Mouse (Mus musculus) heart, embryonic 11.5 days (tissue): ENCODE results near the gene Map2k6. TPM values are rescaled to one million over a fixed set of nuclear protein-coding genes. Genes with fewer than 3 reads are reported as not detected.

Experiments
- ATAC-seq: fragments of 200-750 bp; cut with Nextera tagmentation; replicated peaks from 2 replicates; pipeline ENCODE4 v1.8.0; 2017; ENCODE audit warnings: moderate library complexity; ENCODE audit not compliant: insufficient number of reproducible peaks, low FRiP score, low TSS enrichment
- H3K27ac ChIP-seq: fragments of 300-500 bp; sonication (generic); 2 replicates; pipeline ENCODE4 v1.5.1; 2014; ENCODE audit warnings: mild to moderate bottlenecking, low read depth, low read length
- H3K27me3 ChIP-seq: fragments of 300-500 bp; sonication (generic); 2 replicates; pipeline ENCODE4 v1.6.1; 2014; ENCODE audit warnings: mild to moderate bottlenecking, low read length, mixed read lengths; ENCODE audit not compliant: control insufficient read depth, insufficient read depth
- H3K36me3 ChIP-seq: fragments of 300-500 bp; sonication (generic); 2 replicates; pipeline ENCODE4 v1.6.1; 2014; ENCODE audit warnings: mild to moderate bottlenecking, low read length, moderate library complexity, mixed read lengths; ENCODE audit not compliant: control insufficient read depth, insufficient read depth
- H3K4me1 ChIP-seq: fragments of 300-500 bp; sonication (generic); 2 replicates; pipeline ENCODE4 v1.6.1; 2014; ENCODE audit warnings: low read length; ENCODE audit not compliant: control insufficient read depth, insufficient read depth
- H3K4me2 ChIP-seq: fragments of 300-500 bp; sonication (generic); 2 replicates; pipeline ENCODE4 v1.6.1; 2014; ENCODE audit warnings: mild to moderate bottlenecking, moderate library complexity
- H3K4me3 ChIP-seq: fragments of 300-500 bp; sonication (generic); 2 replicates; pipeline ENCODE4 v1.5.1; 2014; ENCODE audit warnings: low read depth, low read length
- H3K9ac ChIP-seq: fragments of 300-500 bp; sonication (generic); 2 replicates; pipeline ENCODE4 v1.6.1; 2014; ENCODE audit warnings: mild to moderate bottlenecking, low read depth, low read length, moderate library complexity
- H3K9me3 ChIP-seq: fragments of 300-500 bp; sonication (generic); replicated peaks from 2 replicates; pipeline ENCODE4 v1.6.1; 2016; ENCODE audit warnings: low read length; ENCODE audit not compliant: control insufficient read depth
- WGBS: fragments of 180-500 bp; shearing (Covaris S2); extraction: QIAGEN DNeasy Blood & Tissue Kit; methylation state at CpG from one replicate; pipeline ENCODE4 v1.1.7; 2014; ENCODE audit not compliant: insufficient replicate concordance; 5-methylcytosine and 5-hydroxymethylcytosine counted together
- polyA plus RNA-seq: library from polyadenylated mRNA; unstranded; fragments of >200 nt; fragmentation: Nextera tagmentation; extraction: Ambion mirVana; gene quantifications from 2 replicates; pipeline ENCODE4 v1.2.1, GENCODE M21; 2014

Gene Map2k6
- polyA plus RNA-seq, 1 experiment from 2014 or later = 16.7 TPM

- ATAC-seq = no peak
- Histone ChIP-seq H3K9me3 (no peaks in the 10 kb centered on the region), H3K27ac (no peak overlapping the region), H3K27me3 (no peaks in the 10 kb centered on the region), H3K9ac (no peak overlapping the region), H3K4me3 (no peak overlapping the region), H3K4me1 (no peaks in the 10 kb centered on the region), H3K36me3 (no peaks in the 10 kb centered on the region), H3K4me2 (no peak overlapping the region)
- WGBS = 100% methylated on average over 1 of the region's 1 CpGs
Measured at GRCm38 (mm10) chr11:110518648-110519047, 119.7 kb downstream of the Map2k6 start.

- 89% methylated on average over 2 of the region's 2 CpGs for WGBS
- Histone ChIP-seq H3K9me3 (no peaks in the 10 kb centered on the region), H3K4me1 (no peaks in the 10 kb centered on the region), H3K4me3 (no peak overlapping the region), H3K27ac (no peak overlapping the region), H3K27me3 (no peaks in the 10 kb centered on the region), H3K9ac (no peak overlapping the region), H3K4me2 (no peak overlapping the region), H3K36me3 (no peaks in the 10 kb centered on the region)
- ATAC-seq = no peak
Measured at GRCm38 (mm10) chr11:110522906-110523305, 124.0 kb downstream of the Map2k6 start.

DNA sequence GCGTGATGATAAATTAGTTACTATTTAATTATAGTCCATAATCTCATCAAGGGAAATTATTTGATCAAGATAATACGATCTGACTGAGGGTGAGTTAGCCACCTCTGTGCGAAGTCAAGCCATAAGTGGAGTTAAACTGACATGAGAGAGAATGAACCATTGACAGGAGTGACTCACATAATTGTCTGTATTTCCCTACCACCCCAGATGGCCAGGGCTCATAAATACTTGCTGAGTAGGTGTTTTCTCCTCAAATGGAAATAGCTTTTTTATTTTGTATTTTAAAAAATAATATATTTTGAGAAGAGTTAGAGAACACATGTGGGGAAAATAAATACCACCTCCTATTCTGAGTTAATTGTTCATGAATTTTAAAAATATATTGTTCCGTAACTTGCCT is 127.2 kb downstream of the Map2k6 start:
- no peak overlapping the region for H3K4me3 ChIP-seq
- no peak overlapping the region for H3K9ac ChIP-seq
- WGBS = 86% methylated on average over 4 of the region's 4 CpGs
- no peak overlapping the region for H3K27ac ChIP-seq
- no peaks in the 10 kb centered on the region for H3K4me1 ChIP-seq
- no peak overlapping the region for H3K4me2 ChIP-seq
- no peaks in the 10 kb centered on the region for H3K36me3 ChIP-seq
- H3K9me3 ChIP-seq = no peaks in the 10 kb centered on the region
- H3K27me3 ChIP-seq = no peaks in the 10 kb centered on the region
- no peak for ATAC-seq

GRCm38 (mm10) chr11:110531087-110531486 is 132.2 kb downstream of the Map2k6 start:
- Histone ChIP-seq H3K9me3 (no peaks in the 10 kb centered on the region), H3K9ac (no peak overlapping the region), H3K36me3 (no peaks in the 10 kb centered on the region), H3K4me2 (no peak overlapping the region), H3K4me3 (no peak overlapping the region), H3K27me3 (no peaks in the 10 kb centered on the region), H3K27ac (no peak overlapping the region), H3K4me1 (no peaks in the 10 kb centered on the region)
- no peak for ATAC-seq
- WGBS = 63% methylated on average over 7 of the region's 7 CpGs

- Histone ChIP-seq H3K27me3 (no peaks in the 10 kb centered on the region), H3K4me1 (no peaks in the 10 kb centered on the region), H3K27ac (no peak overlapping the region), H3K4me3 (no peak overlapping the region), H3K9ac (no peak overlapping the region), H3K9me3 (no peaks in the 10 kb centered on the region), H3K36me3 (no peaks in the 10 kb centered on the region), H3K4me2 (no peak overlapping the region)
- no peak for ATAC-seq
- WGBS = 73% methylated on average over 4 of the region's 4 CpGs
Measured at GRCm38 (mm10) chr11:110534856-110535255, 135.9 kb downstream of the Map2k6 start.

DNA sequence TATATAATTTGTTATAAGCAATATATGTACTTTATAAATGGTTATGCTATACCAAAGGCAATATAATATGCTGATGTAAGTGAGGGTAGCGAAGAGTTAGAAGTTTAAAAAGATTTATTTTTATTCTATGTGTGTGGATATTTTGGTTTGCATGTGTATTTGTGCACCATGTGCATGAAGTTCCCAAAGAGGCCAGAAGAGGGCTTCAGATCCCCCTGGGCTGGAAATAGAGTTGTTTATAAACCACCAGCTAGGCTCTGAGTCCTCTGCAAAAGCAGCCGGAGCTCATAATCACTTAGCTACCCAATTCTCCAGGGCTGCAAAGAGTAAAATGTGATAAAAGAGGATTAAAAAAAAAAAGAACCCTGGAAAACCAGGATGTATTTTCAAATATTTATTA is 137.6 kb downstream of the Map2k6 start:
- ATAC-seq = no peak
- Histone ChIP-seq H3K27ac (no peak overlapping the region), H3K9ac (no peak overlapping the region), H3K9me3 (no peaks in the 10 kb centered on the region), H3K36me3 (no peaks in the 10 kb centered on the region), H3K4me3 (no peak overlapping the region), H3K27me3 (no peaks in the 10 kb centered on the region), H3K4me2 (no peak overlapping the region), H3K4me1 (no peaks in the 10 kb centered on the region)
- 83% methylated on average over 2 of the region's 2 CpGs for WGBS

DNA sequence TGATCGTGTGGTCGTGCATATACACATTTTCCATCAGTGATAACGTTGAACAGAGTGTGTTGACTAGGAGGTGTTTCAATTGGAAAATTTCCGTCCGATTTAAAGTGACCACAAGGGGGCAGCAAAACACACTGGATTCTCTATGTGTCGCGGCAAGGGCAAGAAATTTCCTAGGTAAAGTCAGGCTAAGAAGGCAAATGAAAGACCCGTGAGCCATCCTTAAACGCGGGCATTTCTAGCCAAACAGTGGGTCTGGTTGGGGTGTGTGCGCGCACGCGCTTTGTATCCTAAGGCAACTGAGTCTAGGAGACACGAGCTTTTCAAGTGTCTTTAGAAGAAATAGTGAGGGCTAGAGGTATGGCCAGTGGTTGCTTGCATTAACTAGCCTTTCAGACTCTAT is 138.7 kb downstream of the Map2k6 start:
- Histone ChIP-seq H3K27me3 (no peaks in the 10 kb centered on the region), H3K4me3 (no peak overlapping the region), H3K9me3 (no peaks in the 10 kb centered on the region), H3K27ac (no peak overlapping the region), H3K4me1 (no peaks in the 10 kb centered on the region), H3K36me3 (no peaks in the 10 kb centered on the region), H3K9ac (no peak overlapping the region), H3K4me2 (peak overlapping the region; percentile 55)
- no peak for ATAC-seq
- WGBS = 11% methylated on average over 15 of the region's 15 CpGs

DNA sequence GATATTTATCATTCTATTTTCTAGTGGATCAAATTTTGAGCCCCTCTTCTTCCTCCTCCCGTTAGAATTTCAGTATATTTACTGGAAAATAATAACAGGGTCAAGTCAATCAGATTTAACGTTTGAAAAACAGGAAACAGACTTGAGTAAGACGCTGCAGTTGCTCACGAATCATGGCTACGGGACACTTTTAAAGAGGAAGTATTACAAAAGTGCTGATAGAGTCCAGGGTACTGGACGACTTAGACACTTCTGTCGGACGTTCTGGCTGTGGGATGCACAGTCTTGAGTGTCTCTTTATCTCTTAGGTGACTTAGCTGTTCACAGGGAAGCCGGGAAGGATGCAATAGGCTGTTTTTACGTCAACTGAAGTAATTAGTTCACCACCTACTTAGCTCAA is 139.3 kb downstream of the Map2k6 start:
- ATAC-seq = no peak
- Histone ChIP-seq H3K4me3 (no peak overlapping the region), H3K27ac (no peak overlapping the region), H3K9me3 (no peaks in the 10 kb centered on the region), H3K9ac (no peak overlapping the region), H3K36me3 (no peaks in the 10 kb centered on the region), H3K27me3 (no peaks in the 10 kb centered on the region), H3K4me1 (no peaks in the 10 kb centered on the region), H3K4me2 (peak overlapping the region; percentile 55; the same call in 1 of the 2 replicates)
- 42% methylated on average over 10 of the region's 10 CpGs for WGBS

GRCm38 (mm10) chr11:110541933-110542332 is 143.0 kb downstream of the Map2k6 start:
- H3K4me3 ChIP-seq = no peak overlapping the region
- no peaks in the 10 kb centered on the region for H3K27me3 ChIP-seq
- no peaks in the 10 kb centered on the region for H3K36me3 ChIP-seq
- 81% methylated on average over 4 of the region's 4 CpGs for WGBS
- no peaks in the 10 kb centered on the region for H3K9me3 ChIP-seq
- no peak overlapping the region for H3K9ac ChIP-seq
- H3K27ac ChIP-seq = no peak overlapping the region
- no peaks in the 10 kb centered on the region for H3K4me1 ChIP-seq
- no peak overlapping the region for H3K4me2 ChIP-seq
- ATAC-seq = no peak
